Mouse (Mus musculus): ENCODE results near the gene Tldc2. TPM values are rescaled to one million over a fixed set of nuclear protein-coding genes. Genes with fewer than 3 reads are reported as not detected.

Gene Tldc2
- polyA plus RNA-seq, 1 experiment from 2014 or later = not detected

- Histone ChIP-seq H3K9ac (peak within 1 kb of the TSS; percentile 49), H3K4me2 (peak within 1 kb of the TSS; percentile 70), H3K36me3 (replicated peaks) (no peaks in the 10 kb centered on the region), H3K4me1 (replicated peaks) (peaks cover 36% of the 10 kb centered on the region), H3K27me3 (peaks cover 80% of the 10 kb centered on the region), H3K9me3 (replicated peaks) (no peaks in the 10 kb centered on the region), H3K27ac (replicated peaks) (peak within 1 kb of the TSS; percentile 9; the same call in 1 of the 2 replicates), H3K4me3 (replicated peaks) (peak within 1 kb of the TSS; percentile 60)
- under 1% methylated on average over 131 of the region's 136 CpGs for WGBS (ENCODE audit: insufficient replicate concordance)
- ATAC-seq (ENCODE audit: insufficient read depth) = peak; percentile 71
Measured at GRCm38 (mm10) chr2:157078793-157079700, 7.8 kb upstream of the Tldc2 start, which contains the start of gene Soga1. Gene Soga1 (minus strand): TSS chr2:157079254.

GRCm38 (mm10) chr2:157079701-157080180 lies 7.1 kb upstream of the Tldc2 start:
- Histone ChIP-seq H3K9me3 (replicated peaks) (no peaks in the 10 kb centered on the region), H3K9ac (no peak overlapping the region), H3K27me3 (peaks cover 80% of the 10 kb centered on the region), H3K4me1 (replicated peaks) (peaks cover 32% of the 10 kb centered on the region), H3K4me2 (peak overlapping the region; percentile 70), H3K36me3 (replicated peaks) (no peaks in the 10 kb centered on the region), H3K27ac (replicated peaks) (no peak overlapping the region), H3K4me3 (replicated peaks) (peak overlapping the region; percentile 60)
- 10% methylated on average over 16 of the region's 16 CpGs for WGBS (ENCODE audit: insufficient replicate concordance)
- no peak for ATAC-seq (ENCODE audit: insufficient read depth)

- peaks cover 72% of the 10 kb centered on the region for H3K27me3 ChIP-seq
- no peak for ATAC-seq (ENCODE audit: insufficient read depth)
Measured at GRCm38 (mm10) chr2:157081331-157081730, 5.5 kb upstream of the Tldc2 start.

GRCm38 (mm10) chr2:157081960-157082359 lies 4.9 kb upstream of the Tldc2 start:
- no peaks in the 10 kb centered on the region for H3K36me3 ChIP-seq (replicated peaks)
- no peak overlapping the region for H3K4me3 ChIP-seq (replicated peaks)
- H3K9me3 ChIP-seq (replicated peaks) = no peaks in the 10 kb centered on the region
- WGBS (ENCODE audit: insufficient replicate concordance) = 15% methylated on average over 7 of the region's 7 CpGs
- H3K27ac ChIP-seq (replicated peaks) = no peak overlapping the region
- peaks cover 17% of the 10 kb centered on the region for H3K4me1 ChIP-seq (replicated peaks)
- peaks cover 65% of the 10 kb centered on the region for H3K27me3 ChIP-seq
- H3K9ac ChIP-seq = no peak overlapping the region
- no peak overlapping the region for H3K4me2 ChIP-seq
- no peak for ATAC-seq (ENCODE audit: insufficient read depth)

More at GRCm38 (mm10) chr2:157081331-157081730, 5.5 kb upstream of the Tldc2 start:
- 78% methylated on average over 8 of the region's 8 CpGs for WGBS (ENCODE audit: insufficient replicate concordance)
- no peaks in the 10 kb centered on the region for H3K9me3 ChIP-seq (replicated peaks)
- H3K36me3 ChIP-seq (replicated peaks) = no peaks in the 10 kb centered on the region
- H3K27ac ChIP-seq (replicated peaks) = no peak overlapping the region
- H3K4me3 ChIP-seq (replicated peaks) = no peak overlapping the region
- no peak overlapping the region for H3K9ac ChIP-seq
- H3K4me2 ChIP-seq = no peak overlapping the region
- peaks cover 21% of the 10 kb centered on the region for H3K4me1 ChIP-seq (replicated peaks)

GRCm38 (mm10) chr2:157084831-157085585 lies 1.8 kb upstream of the Tldc2 start:
- 66% methylated on average over 7 of the region's 7 CpGs for WGBS (ENCODE audit: insufficient replicate concordance)
- Histone ChIP-seq H3K9me3 (replicated peaks) (no peaks in the 10 kb centered on the region), H3K9ac (no peak overlapping the region), H3K4me2 (no peak overlapping the region), H3K27me3 (peaks cover 35% of the 10 kb centered on the region), H3K36me3 (replicated peaks) (no peaks in the 10 kb centered on the region), H3K4me3 (replicated peaks) (no peak overlapping the region), H3K4me1 (replicated peaks) (no peaks in the 10 kb centered on the region; the same call in 1 of the 2 replicates), H3K27ac (replicated peaks) (no peak overlapping the region)
- ATAC-seq (ENCODE audit: insufficient read depth) = no peak

GRCm38 (mm10) chr2:157087536-157088317 lies 872 bp downstream of the Tldc2 start:
- H3K36me3 ChIP-seq (replicated peaks) = no peaks in the 10 kb centered on the region
- no peak overlapping the region for H3K27ac ChIP-seq (replicated peaks)
- no peak for ATAC-seq (ENCODE audit: insufficient read depth)
- no peak overlapping the region for H3K9ac ChIP-seq
- no peak overlapping the region for H3K4me2 ChIP-seq
- H3K9me3 ChIP-seq (replicated peaks) = no peaks in the 10 kb centered on the region
- peaks cover 8% of the 10 kb centered on the region for H3K27me3 ChIP-seq
- H3K4me1 ChIP-seq (replicated peaks) = no peaks in the 10 kb centered on the region; the same call in 1 of the 2 replicates
- WGBS (ENCODE audit: insufficient replicate concordance) = 61% methylated on average over 14 of the region's 14 CpGs
- H3K4me3 ChIP-seq (replicated peaks) = no peak overlapping the region

- H3K36me3 ChIP-seq (replicated peaks) = no peaks in the 10 kb centered on the region
- H3K27ac ChIP-seq (replicated peaks) = no peak overlapping the region
- H3K4me3 ChIP-seq (replicated peaks) = no peak overlapping the region
- no peak overlapping the region for H3K4me2 ChIP-seq
- H3K27me3 ChIP-seq = no peaks in the 10 kb centered on the region
- ATAC-seq (ENCODE audit: insufficient read depth) = no peak
- H3K9me3 ChIP-seq (replicated peaks) = no peaks in the 10 kb centered on the region
- H3K4me1 ChIP-seq (replicated peaks) = no peaks in the 10 kb centered on the region
- 69% methylated on average over 8 of the region's 8 CpGs for WGBS (ENCODE audit: insufficient replicate concordance)
- H3K9ac ChIP-seq = no peak overlapping the region
Measured at GRCm38 (mm10) chr2:157092024-157092423, 5.2 kb downstream of the Tldc2 start.

GRCm38 (mm10) chr2:157095005-157095755 lies 8.3 kb downstream of the Tldc2 start:
- Histone ChIP-seq H3K4me2 (no peak overlapping the region), H3K36me3 (replicated peaks) (peaks cover 8% of the 10 kb centered on the region; the same call in 1 of the 2 replicates), H3K9me3 (replicated peaks) (no peaks in the 10 kb centered on the region), H3K4me3 (replicated peaks) (no peak overlapping the region), H3K4me1 (replicated peaks) (no peaks in the 10 kb centered on the region), H3K9ac (no peak overlapping the region), H3K27ac (replicated peaks) (no peak overlapping the region), H3K27me3 (no peaks in the 10 kb centered on the region)
- no peak for ATAC-seq (ENCODE audit: insufficient read depth)
- 50% methylated on average over 9 of the region's 9 CpGs for WGBS (ENCODE audit: insufficient replicate concordance)

- WGBS (ENCODE audit: insufficient replicate concordance) = 64% methylated on average over 12 of the region's 12 CpGs
- H3K27ac ChIP-seq (replicated peaks) = no peak overlapping the region
- H3K36me3 ChIP-seq (replicated peaks) = peaks cover 41% of the 10 kb centered on the region
Measured at GRCm38 (mm10) chr2:157099532-157100318, 12.9 kb downstream of the Tldc2 start.

GRCm38 (mm10) chr2:157100319-157100605 lies 13.4 kb downstream of the Tldc2 start:
- Histone ChIP-seq H3K27ac (replicated peaks) (no peak overlapping the region), H3K36me3 (replicated peaks) (peaks cover 45% of the 10 kb centered on the region), H3K27me3 (no peaks in the 10 kb centered on the region), H3K9me3 (replicated peaks) (no peaks in the 10 kb centered on the region), H3K4me2 (no peak overlapping the region), H3K4me1 (replicated peaks) (no peaks in the 10 kb centered on the region), H3K9ac (no peak overlapping the region), H3K4me3 (replicated peaks) (no peak overlapping the region)
- ATAC-seq (ENCODE audit: insufficient read depth) = no peak
- 77% methylated on average over 12 of the region's 12 CpGs for WGBS (ENCODE audit: insufficient replicate concordance)

More at GRCm38 (mm10) chr2:157099532-157100318, 12.9 kb downstream of the Tldc2 start:
- Histone ChIP-seq H3K27me3 (no peaks in the 10 kb centered on the region), H3K4me1 (replicated peaks) (no peaks in the 10 kb centered on the region), H3K9ac (no peak overlapping the region), H3K4me3 (replicated peaks) (no peak overlapping the region), H3K9me3 (replicated peaks) (no peaks in the 10 kb centered on the region), H3K4me2 (no peak overlapping the region)
- ATAC-seq (ENCODE audit: insufficient read depth) = no peak
